Mouse (Mus musculus) embryonic facial prominence, embryonic 14.5 days (tissue): ENCODE data around the gene Ypel2. TPM values are rescaled to one million over a fixed set of nuclear protein-coding genes. Genes with fewer than 3 reads are reported as not detected.
A peak's percentile ranks its signal among the peaks of the same experiment; 100 is the strongest.

Source experiments
- ATAC-seq: fragments of 200-750 bp; cut with Nextera tagmentation; 2 replicates; pipeline ENCODE4 v1.8.0; 2017; ENCODE audit warnings: low read depth, moderate number of reproducible peaks, moderate TSS enrichment
- DNase-seq: peaks from one replicate; pipeline ENCODE4 v3.0.0-alpha.2; 2015; ENCODE audit warnings: low spot score
- H3K27ac ChIP-seq: fragments of 300-500 bp; sonication (generic); replicated peaks from 2 replicates; pipeline ENCODE4 v1.5.1; 2014; ENCODE audit warnings: low read depth, mild to moderate bottlenecking, low read length, moderate library complexity
- H3K27me3 ChIP-seq: fragments of 300-500 bp; sonication (generic); replicated peaks from 2 replicates; pipeline ENCODE4 v1.6.1; 2014; ENCODE audit warnings: low read length; ENCODE audit not compliant: control insufficient read depth, insufficient read depth
- H3K36me3 ChIP-seq: fragments of 300-500 bp; sonication (generic); 2 replicates; pipeline ENCODE4 v1.6.1; 2014; ENCODE audit warnings: low read length, mixed read lengths; ENCODE audit not compliant: control insufficient read depth, insufficient read depth
- H3K4me1 ChIP-seq: fragments of 300-500 bp; sonication (generic); 2 replicates; pipeline ENCODE4 v1.6.1; 2014; ENCODE audit warnings: antibody characterized with exemption, low read length; ENCODE audit not compliant: control insufficient read depth, insufficient read depth
- H3K4me2 ChIP-seq: fragments of 300-500 bp; sonication (generic); 2 replicates; pipeline ENCODE4 v1.6.1; 2014; ENCODE audit warnings: low read depth, mild to moderate bottlenecking, low read length, moderate library complexity, mixed read lengths
- H3K4me3 ChIP-seq: fragments of 300-500 bp; sonication (generic); 2 replicates; pipeline ENCODE4 v1.5.1; 2014; ENCODE audit warnings: low read depth, mild to moderate bottlenecking, low read length
- H3K9ac ChIP-seq: fragments of 300-500 bp; sonication (generic); 2 replicates; pipeline ENCODE4 v1.6.1; 2014; ENCODE audit warnings: low read depth, mild to moderate bottlenecking, low read length, moderate library complexity, mixed read lengths
- H3K9me3 ChIP-seq: fragments of 300-500 bp; sonication (generic); 2 replicates; pipeline ENCODE4 v1.6.1; 2016; ENCODE audit warnings: low read length; ENCODE audit not compliant: control insufficient read depth
- WGBS: fragments of 180-500 bp; shearing (Covaris S2); extraction: QIAGEN DNeasy Blood & Tissue Kit; methylation state at CpG from one replicate; pipeline ENCODE4 v1.1.7; 2014; 5-methylcytosine and 5-hydroxymethylcytosine counted together
- polyA plus RNA-seq: library from polyadenylated mRNA; unstranded; fragments of >200 nt; fragmentation: Nextera tagmentation; extraction: Ambion mirVana; gene quantifications from 2 replicates; pipeline ENCODE4 v1.2.1, GENCODE M21; 2014

The Ypel2 gene
- polyA plus RNA-seq, 1 experiment from 2014 or later = 8.6 TPM

DNA sequence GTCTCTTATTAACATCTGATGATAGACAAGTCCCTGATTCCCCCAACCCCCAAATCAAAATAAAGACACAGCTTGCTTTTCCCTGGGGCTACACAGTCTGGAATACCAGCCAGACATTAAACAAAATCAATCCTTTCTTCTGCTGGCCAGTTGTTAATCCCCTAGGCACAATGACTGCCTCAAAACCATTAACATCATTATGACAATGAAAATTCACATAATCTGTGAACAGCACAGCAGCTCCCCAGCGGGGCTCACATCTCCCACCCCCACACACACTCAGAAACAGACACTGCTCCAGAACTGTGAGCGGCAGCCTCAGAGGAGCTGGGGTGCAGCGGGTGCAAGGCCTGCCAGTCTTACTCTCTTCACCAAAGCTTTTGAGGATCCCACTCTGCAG lies 3.2 kb downstream of the Ypel2 start:
- Histone ChIP-seq H3K4me2 (peak overlapping the region; percentile 31), H3K27ac (no peak overlapping the region)
- 37% methylated on average over 3 of the region's 3 CpGs for WGBS

DNA sequence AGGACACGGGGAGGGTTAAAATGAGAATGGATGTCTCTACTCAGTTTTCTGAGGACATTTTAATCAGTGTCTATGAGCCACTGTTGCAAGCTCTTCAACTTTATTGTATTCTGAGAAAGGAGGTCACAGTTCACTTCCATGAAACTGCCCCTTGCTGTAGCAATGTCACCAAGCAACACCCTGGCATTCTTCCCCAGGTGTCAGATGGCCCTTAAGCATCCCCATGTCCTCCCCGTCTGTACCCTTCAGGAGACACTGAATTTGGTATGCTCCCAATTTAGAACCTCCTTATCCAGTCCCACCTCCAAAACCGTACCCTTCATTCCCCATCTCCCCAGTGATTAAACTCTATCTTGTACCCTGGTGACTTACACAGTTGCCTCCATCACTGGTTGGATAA lies 8.5 kb downstream of the Ypel2 start:
- Histone ChIP-seq H3K4me2 (no peak overlapping the region), H3K4me1 (peaks cover 12% of the 10 kb centered on the region), H3K36me3 (no peaks in the 10 kb centered on the region), H3K9ac (no peak overlapping the region), H3K4me3 (no peak overlapping the region), H3K9me3 (no peaks in the 10 kb centered on the region), H3K27ac (no peak overlapping the region), H3K27me3 (no peaks in the 10 kb centered on the region)
- ATAC-seq = no peak
- DNase-seq = no peak
- WGBS = 75% methylated on average over 3 of the region's 3 CpGs

More for the DNA sequence above, 3.2 kb downstream of the Ypel2 start:
- no peaks in the 10 kb centered on the region for H3K9me3 ChIP-seq
- DNase-seq (no peak), ATAC-seq (no peak)
- peaks cover 15% of the 10 kb centered on the region for H3K4me1 ChIP-seq
- H3K9ac ChIP-seq = peak overlapping the region; percentile 19; the same call in 1 of the 2 replicates
- no peaks in the 10 kb centered on the region for H3K27me3 ChIP-seq
- H3K36me3 ChIP-seq = no peaks in the 10 kb centered on the region
- H3K4me3 ChIP-seq = peak overlapping the region; percentile 3; the same call in 1 of the 2 replicates

DNA sequence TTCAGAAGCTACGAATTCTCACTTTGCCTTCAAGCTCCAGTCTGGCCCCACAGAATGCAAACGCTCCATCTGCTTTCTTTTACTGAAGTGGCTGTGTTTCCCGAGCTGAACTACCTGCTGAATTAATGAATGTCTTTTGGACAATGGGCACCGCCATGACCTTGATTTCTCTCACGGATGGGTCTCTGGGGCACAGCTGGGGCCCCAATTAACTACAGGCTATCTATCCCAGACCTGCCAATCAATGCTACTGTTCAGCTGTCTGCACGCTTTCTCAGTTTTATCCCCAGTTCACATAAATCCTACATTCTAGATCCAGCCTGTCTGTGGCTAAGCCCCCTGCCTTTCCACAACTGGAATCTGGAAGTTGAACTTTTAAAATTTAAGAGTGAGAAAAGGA lies 10.5 kb downstream of the Ypel2 start:
- Histone ChIP-seq H3K9ac (no peak overlapping the region), H3K27me3 (no peaks in the 10 kb centered on the region), H3K36me3 (no peaks in the 10 kb centered on the region), H3K27ac (no peak overlapping the region), H3K4me1 (peaks cover 12% of the 10 kb centered on the region), H3K9me3 (no peaks in the 10 kb centered on the region), H3K4me3 (no peak overlapping the region), H3K4me2 (no peak overlapping the region)
- ATAC-seq (no peak), DNase-seq (no peak)
- 61% methylated on average over 6 of the region's 6 CpGs for WGBS

DNA sequence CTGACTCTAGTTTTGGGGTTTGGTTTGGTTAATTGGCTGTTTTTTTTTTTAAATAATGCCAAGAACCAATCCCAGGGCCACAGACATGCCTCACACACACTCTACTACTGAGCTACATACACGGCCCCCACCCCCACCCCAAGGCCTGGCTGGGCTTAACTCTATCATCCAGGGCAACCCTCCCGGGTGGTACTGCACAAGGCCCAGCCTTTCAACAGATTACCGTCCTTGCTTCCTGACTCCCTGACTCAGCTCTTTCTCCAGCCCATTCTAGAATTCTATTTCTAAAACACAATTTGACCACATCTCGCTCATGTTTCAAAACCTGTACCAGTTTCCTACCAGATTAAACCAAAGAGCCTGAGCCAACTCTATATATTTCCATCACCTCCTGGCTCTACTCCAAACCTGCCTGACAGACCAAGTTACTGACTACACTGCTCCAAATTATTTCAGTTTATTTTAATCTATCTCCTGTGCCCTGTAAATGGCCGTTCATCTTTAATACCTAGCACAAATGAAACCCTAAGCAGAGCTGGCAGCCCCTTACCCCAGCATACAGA lies 12.2 kb downstream of the Ypel2 start:
- H3K27ac ChIP-seq = peak overlapping the region; percentile 65
- H3K4me1 ChIP-seq = peaks cover 12% of the 10 kb centered on the region
- H3K9ac ChIP-seq = no peak overlapping the region
- H3K36me3 ChIP-seq = 0 out of 2 replicates have a peak, but pooled peaks cover 7% of the 10 kb centered on the region
- DNase-seq (peak; percentile 71), ATAC-seq (peak; percentile 30; the same call in 1 of the 2 replicates)
- no peak overlapping the region for H3K4me3 ChIP-seq
- no peaks in the 10 kb centered on the region for H3K9me3 ChIP-seq
- H3K27me3 ChIP-seq = no peaks in the 10 kb centered on the region
- 47% methylated on average over 5 of the region's 5 CpGs for WGBS
- no peak overlapping the region for H3K4me2 ChIP-seq

DNA sequence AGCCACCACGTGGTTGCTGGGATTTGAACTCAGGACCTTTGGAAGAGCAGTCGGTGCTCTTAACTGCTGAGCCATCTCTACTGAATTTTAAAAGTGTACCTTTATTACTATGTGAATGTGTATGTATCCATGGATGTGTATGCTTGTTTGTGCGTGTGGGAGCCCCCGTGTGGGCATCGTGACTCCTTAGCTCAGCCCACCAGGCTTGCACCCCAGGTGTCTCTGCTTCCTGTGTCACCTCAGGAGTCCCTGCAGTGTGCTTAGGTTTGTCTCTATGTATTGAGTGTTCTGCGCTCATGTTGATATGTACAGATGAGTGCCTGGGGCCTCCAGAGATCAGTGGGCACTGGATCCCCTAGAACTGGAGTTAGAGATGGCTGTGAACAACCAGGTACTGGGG lies 13.0 kb downstream of the Ypel2 start:
- Histone ChIP-seq H3K36me3 (0 out of 2 replicates have a peak, but pooled peaks cover 7% of the 10 kb centered on the region), H3K27me3 (no peaks in the 10 kb centered on the region), H3K27ac (no peak overlapping the region), H3K4me3 (no peak overlapping the region), H3K9ac (no peak overlapping the region), H3K4me2 (no peak overlapping the region), H3K9me3 (no peaks in the 10 kb centered on the region), H3K4me1 (peaks cover 15% of the 10 kb centered on the region)
- ATAC-seq = no peak
- no peak for DNase-seq
- 86% methylated on average over 6 of the region's 6 CpGs for WGBS

DNA sequence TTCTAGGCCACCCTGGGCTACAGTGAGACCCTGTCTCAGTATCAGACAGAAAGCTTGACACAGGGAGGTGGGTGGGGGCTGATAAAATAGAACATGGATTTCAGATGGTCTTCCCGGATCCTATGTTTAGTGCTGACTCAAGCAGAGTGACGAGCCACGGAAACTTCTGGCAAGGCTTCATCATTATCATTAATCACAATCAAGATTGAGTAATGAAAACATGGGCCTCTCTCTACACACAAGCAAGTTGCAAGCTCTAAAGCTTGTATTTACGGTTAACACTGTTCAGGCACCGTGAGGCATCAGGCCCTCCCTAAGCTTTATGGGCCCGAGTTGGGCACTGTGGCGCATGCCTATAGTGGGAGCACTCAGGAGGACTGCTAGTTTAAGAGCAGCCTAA lies 13.7 kb downstream of the Ypel2 start:
- Histone ChIP-seq H3K27ac (no peak overlapping the region), H3K9ac (no peak overlapping the region), H3K4me1 (peaks cover 16% of the 10 kb centered on the region), H3K9me3 (no peaks in the 10 kb centered on the region), H3K4me3 (no peak overlapping the region), H3K36me3 (0 out of 2 replicates have a peak, but pooled peaks cover 7% of the 10 kb centered on the region), H3K4me2 (no peak overlapping the region), H3K27me3 (no peaks in the 10 kb centered on the region)
- 89% methylated on average over 7 of the region's 7 CpGs for WGBS
- ATAC-seq = no peak
- DNase-seq = no peak

DNA sequence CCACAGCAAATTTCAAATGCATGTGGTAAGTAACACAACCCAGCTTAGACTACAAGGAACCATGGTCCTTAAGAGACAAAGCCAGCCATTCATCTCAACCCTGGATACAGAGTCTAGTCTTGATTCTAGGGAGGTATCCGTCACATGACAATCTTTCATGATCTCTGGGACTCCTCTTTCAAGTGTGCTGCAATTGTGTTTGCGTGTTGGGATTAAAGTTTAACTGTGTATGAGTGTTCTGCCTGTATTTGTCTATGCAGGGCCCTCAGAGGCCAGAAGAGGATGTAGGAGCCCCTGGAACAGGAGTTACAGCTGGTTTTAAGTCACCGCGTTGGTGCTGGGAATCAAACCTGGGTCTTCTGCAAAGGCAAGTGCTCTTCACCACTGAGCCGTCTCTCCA lies 16.3 kb downstream of the Ypel2 start:
- peaks cover 38% of the 10 kb centered on the region for H3K4me1 ChIP-seq
- WGBS = 92% methylated on average over 5 of the region's 5 CpGs
- no peak for ATAC-seq

DNA sequence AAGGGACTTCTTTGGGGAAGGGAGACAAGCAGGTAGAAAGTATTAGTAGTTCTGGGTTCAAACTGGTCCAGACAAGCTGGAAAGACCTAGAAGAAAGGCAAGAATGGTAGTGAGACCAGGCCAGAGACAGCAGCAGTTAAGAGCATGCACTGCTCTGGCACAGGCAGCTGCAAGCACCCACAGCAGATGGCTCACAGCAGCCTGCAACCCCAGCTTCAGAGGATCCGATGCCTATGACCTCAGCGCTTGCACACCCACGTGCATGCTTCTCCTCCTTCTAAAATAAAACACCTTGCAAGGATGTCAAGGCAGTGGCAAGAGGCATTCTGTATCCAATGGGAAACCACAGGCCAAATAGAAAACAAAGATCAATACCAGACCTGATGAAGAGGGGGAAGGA lies 19.1 kb downstream of the Ypel2 start:
- peaks cover 35% of the 10 kb centered on the region for H3K4me1 ChIP-seq
- no peak overlapping the region for H3K9ac ChIP-seq
- no peak; the same call in 1 of the 2 replicates for ATAC-seq

More for the DNA sequence above, 16.3 kb downstream of the Ypel2 start:
- Histone ChIP-seq H3K27ac (no peak overlapping the region), H3K4me2 (no peak overlapping the region), H3K9me3 (no peaks in the 10 kb centered on the region), H3K4me3 (no peak overlapping the region), H3K36me3 (peaks cover 12% of the 10 kb centered on the region; the same call in 1 of the 2 replicates), H3K9ac (no peak overlapping the region), H3K27me3 (no peaks in the 10 kb centered on the region)
- DNase-seq = no peak

DNA sequence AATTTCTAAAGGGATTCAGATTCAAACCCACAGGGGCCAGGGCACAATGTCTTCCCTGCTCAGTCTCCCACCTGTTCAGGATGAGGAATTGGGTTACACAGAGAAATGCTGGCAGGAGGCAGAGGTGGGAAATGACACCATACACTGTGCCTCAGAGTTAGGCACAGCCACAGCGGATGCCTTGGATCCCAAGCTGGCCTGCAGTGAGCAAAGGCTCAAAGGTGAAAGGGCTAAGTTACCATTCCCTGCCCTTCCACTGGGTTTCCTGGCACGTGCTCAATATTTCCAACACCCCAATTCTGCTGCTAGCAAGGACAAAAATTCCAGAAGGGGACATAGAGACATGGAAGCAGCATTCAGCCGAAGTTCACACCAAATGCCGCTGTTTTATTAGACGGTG lies 20.3 kb downstream of the Ypel2 start:
- Histone ChIP-seq H3K4me1 (peaks cover 45% of the 10 kb centered on the region), H3K9me3 (no peaks in the 10 kb centered on the region), H3K36me3 (peaks cover 21% of the 10 kb centered on the region; the same call in 1 of the 2 replicates), H3K27ac (peak overlapping the region; percentile 54; the same call in 1 of the 2 replicates), H3K4me2 (no peak overlapping the region), H3K27me3 (no peaks in the 10 kb centered on the region), H3K9ac (no peak overlapping the region), H3K4me3 (no peak overlapping the region)
- 51% methylated on average over 5 of the region's 5 CpGs for WGBS
- DNase-seq (peak; percentile 47), ATAC-seq (peak; percentile 64)

More for the DNA sequence above, 19.1 kb downstream of the Ypel2 start:
- no peak overlapping the region for H3K27ac ChIP-seq
- no peak overlapping the region for H3K4me3 ChIP-seq
- H3K36me3 ChIP-seq = peaks cover 21% of the 10 kb centered on the region; the same call in 1 of the 2 replicates
- no peaks in the 10 kb centered on the region for H3K9me3 ChIP-seq
- no peaks in the 10 kb centered on the region for H3K27me3 ChIP-seq
- no peak for DNase-seq
- 63% methylated on average over 3 of the region's 3 CpGs for WGBS
- no peak overlapping the region for H3K4me2 ChIP-seq
